Mouse (Mus musculus) erythroblast, embryonic 14.5 days (primary cell): ENCODE measurements around the gene Slc39a12.

Experiments
- GATA1 ChIP-seq: IDR thresholded peaks from 2 replicates; pipeline ENCODE4 v1.6.1; 2012; ENCODE audit warnings: low read length, inconsistent platforms, mixed read lengths
- TAL1 ChIP-seq: IDR thresholded peaks from 3 replicates; pipeline ENCODE4 v1.6.1; 2012; ENCODE audit warnings: low read length, inconsistent platforms, mixed read lengths

- TF ChIP-seq GATA1, result no peak
- TF ChIP-seq TAL1, result no peak
Measured at GRCm38 (mm10) chr2:14518237-14518636, 130.1 kb downstream of the Slc39a12 start.
